Mouse (Mus musculus) hindbrain, embryonic 15.5 days (tissue): Measurements from ENCODE around the gene Olfr1446. TPM values are rescaled to one million over a fixed set of nuclear protein-coding genes. Genes with fewer than 3 reads are reported as not detected.

Source experiments
- ATAC-seq: fragments of 200-750 bp; cut with Nextera tagmentation; 2 replicates; pipeline ENCODE4 v1.8.0; 2017; ENCODE audit warnings: low read depth, moderate number of reproducible peaks, moderate TSS enrichment; ENCODE audit not compliant: low FRiP score
- H3K27ac ChIP-seq: fragments of 300-500 bp; sonication (generic); replicated peaks from 2 replicates; pipeline ENCODE4 v1.5.1; 2015; ENCODE audit warnings: mild to moderate bottlenecking, inconsistent platforms
- H3K27me3 ChIP-seq: fragments of 300-500 bp; sonication (generic); 2 replicates; pipeline ENCODE4 v1.6.1; 2015; ENCODE audit warnings: control low read depth, inconsistent platforms
- H3K36me3 ChIP-seq: fragments of 300-500 bp; sonication (generic); 2 replicates; pipeline ENCODE4 v1.6.1; 2015; ENCODE audit warnings: control low read depth, inconsistent platforms
- H3K4me1 ChIP-seq: fragments of 300-500 bp; sonication (generic); replicated peaks from 2 replicates; pipeline ENCODE4 v1.6.1; 2015; ENCODE audit warnings: control low read depth, inconsistent platforms
- H3K4me2 ChIP-seq: fragments of 300-500 bp; sonication (generic); 2 replicates; pipeline ENCODE4 v1.6.1; 2015; ENCODE audit warnings: moderate library complexity, mild to moderate bottlenecking, inconsistent platforms
- H3K4me3 ChIP-seq: fragments of 300-500 bp; sonication (generic); 2 replicates; pipeline ENCODE4 v1.5.1; 2015; ENCODE audit warnings: mild to moderate bottlenecking, inconsistent platforms
- H3K9ac ChIP-seq: fragments of 300-500 bp; sonication (generic); 2 replicates; pipeline ENCODE4 v1.6.1; 2015; ENCODE audit warnings: inconsistent platforms
- H3K9me3 ChIP-seq: fragments of 300-500 bp; sonication (generic); 2 replicates; pipeline ENCODE4 v1.6.1; 2016; ENCODE audit warnings: control low read depth, inconsistent platforms
- WGBS: fragments of 180-500 bp; shearing (Covaris S2); methylation state at CpG from one replicate; pipeline ENCODE4 v1.1.7; 2015; 5-methylcytosine and 5-hydroxymethylcytosine counted together
- polyA plus RNA-seq: library from polyadenylated mRNA; unstranded; fragments of >200 nt; fragmentation: Nextera tagmentation; extraction: Ambion mirVana; gene quantifications from 2 replicates; pipeline ENCODE4 v1.2.1, GENCODE M21; 2015

The Olfr1446 gene
- polyA plus RNA-seq, result not detected in 2 replicates

- Histone ChIP-seq H3K4me3 (no peak within 1 kb of the TSS), H3K27ac (no peak within 1 kb of the TSS), H3K4me1 (no peaks in the 10 kb centered on the region), H3K4me2 (no peak within 1 kb of the TSS), H3K9me3 (no peaks in the 10 kb centered on the region), H3K9ac (no peak within 1 kb of the TSS), H3K36me3 (no peaks in the 10 kb centered on the region), H3K27me3 (no peaks in the 10 kb centered on the region)
- ATAC-seq, result no peak
- WGBS, result 77% methylated on average over 1 of the region's 1 CpGs
Observed at GRCm38 (mm10) chr19:12893424-12893823, at the start of gene Olfr1446. TSS of gene Olfr1446 (minus strand) at chr19:12893524.

- Histone ChIP-seq H3K27ac (no peak within 1 kb of the TSS), H3K4me3 (no peak within 1 kb of the TSS), H3K36me3 (no peaks in the 10 kb centered on the region), H3K4me2 (no peak within 1 kb of the TSS), H3K9ac (no peak within 1 kb of the TSS), H3K27me3 (no peaks in the 10 kb centered on the region), H3K9me3 (no peaks in the 10 kb centered on the region; the same call in 1 of the 2 replicates), H3K4me1 (no peaks in the 10 kb centered on the region)
- no peak for ATAC-seq
Observed at GRCm38 (mm10) chr19:12930540-12930939, 37.2 kb upstream of the Olfr1446 start, which contains the start of gene Olfr1449. TSS of gene Olfr1449 (plus strand) at chr19:12930840.

DNA sequence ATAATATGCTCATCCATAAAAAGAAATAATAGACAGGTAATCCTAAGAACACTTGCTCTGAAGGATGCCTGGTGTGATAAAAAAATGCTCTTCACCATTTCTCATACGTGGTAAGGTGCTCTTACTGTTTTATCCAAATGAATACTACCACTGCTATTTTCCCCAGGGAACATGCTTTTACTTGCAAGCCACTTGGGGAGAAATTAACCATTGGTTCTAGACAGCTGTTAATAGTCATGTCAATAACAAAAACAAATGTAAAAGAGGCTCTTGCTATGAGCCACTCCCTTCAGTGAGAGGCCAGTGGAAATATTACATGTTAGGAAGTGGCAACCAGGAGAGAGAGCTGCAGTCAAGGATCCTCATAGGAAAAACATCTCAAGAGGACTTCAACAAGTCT, 31.0 kb upstream of the Olfr1446 start, which contains the start of gene Olfr1448:
TSS of gene Olfr1448 (minus strand) at position 101 of the 400 bp plus-strand sequence.
- Histone ChIP-seq H3K4me2 (no peak within 1 kb of the TSS), H3K4me1 (no peaks in the 10 kb centered on the region), H3K9ac (no peak within 1 kb of the TSS), H3K27me3 (no peaks in the 10 kb centered on the region), H3K36me3 (no peaks in the 10 kb centered on the region), H3K9me3 (no peaks in the 10 kb centered on the region), H3K4me3 (no peak within 1 kb of the TSS), H3K27ac (no peak within 1 kb of the TSS)
- WGBS, result 72% methylated on average over 1 of the region's 1 CpGs
- ATAC-seq, result no peak

- 94% methylated on average over 1 of the region's 1 CpGs for WGBS
- no peak within 1 kb of the TSS for H3K4me2 ChIP-seq
- H3K27ac ChIP-seq, result no peak within 1 kb of the TSS
- H3K27me3 ChIP-seq, result no peaks in the 10 kb centered on the region
- no peaks in the 10 kb centered on the region for H3K4me1 ChIP-seq
- 0 out of 2 replicates have a peak, but pooled peaks cover 3% of the 10 kb centered on the region for H3K9me3 ChIP-seq
- H3K36me3 ChIP-seq, result no peaks in the 10 kb centered on the region
- H3K4me3 ChIP-seq, result no peak within 1 kb of the TSS
- ATAC-seq, result no peak
- no peak within 1 kb of the TSS for H3K9ac ChIP-seq
Observed at GRCm38 (mm10) chr19:12903643-12904042, 10.3 kb upstream of the Olfr1446 start, which contains the start of gene Olfr1447. TSS of gene Olfr1447 (minus strand) at chr19:12903743.

- H3K36me3 ChIP-seq, result no peaks in the 10 kb centered on the region
- 85% methylated on average over 2 of the region's 2 CpGs for whole genome bisulfite sequencing
- no peaks in the 10 kb centered on the region for H3K4me1 ChIP-seq
- ATAC-seq, result no peak
- no peak within 1 kb of the TSS for H3K4me3 ChIP-seq
- H3K27me3 ChIP-seq, result no peaks in the 10 kb centered on the region
- H3K4me2 ChIP-seq, result no peak within 1 kb of the TSS
- H3K27ac ChIP-seq, result no peak within 1 kb of the TSS
- no peak within 1 kb of the TSS for H3K9ac ChIP-seq
- no peaks in the 10 kb centered on the region for H3K9me3 ChIP-seq
Observed at GRCm38 (mm10) chr19:12883555-12883954, 9.8 kb downstream of the Olfr1446 start, which contains the start of gene Olfr1445. TSS of gene Olfr1445 (plus strand) at chr19:12883855.

DNA sequence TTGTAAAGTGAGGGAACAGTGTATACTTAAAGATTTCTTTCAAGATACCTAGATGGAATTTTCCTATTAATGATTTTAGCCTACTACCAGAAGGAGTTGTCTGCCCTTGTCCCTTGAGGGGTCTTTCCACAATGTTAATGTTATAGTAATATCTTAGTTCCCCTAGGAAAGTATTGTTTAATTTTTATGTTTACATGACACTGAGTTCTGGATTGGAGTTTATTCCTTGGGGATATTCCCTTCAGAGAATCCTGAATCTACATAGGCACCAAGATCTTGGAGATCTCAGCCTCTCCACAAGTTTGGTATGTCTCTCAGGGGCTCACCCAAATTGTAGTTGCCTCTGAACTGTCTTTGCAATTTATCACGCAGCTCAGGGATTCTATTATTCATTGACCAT, 36.3 kb downstream of the Olfr1446 start, which contains the start of gene Olfr1444:
TSS of gene Olfr1444 (plus strand) at position 301 of the 400 bp plus-strand sequence.
- H3K27ac ChIP-seq, result no peak within 1 kb of the TSS
- no peaks in the 10 kb centered on the region for H3K9me3 ChIP-seq
- H3K36me3 ChIP-seq, result no peaks in the 10 kb centered on the region
- ATAC-seq, result no peak
- no peak within 1 kb of the TSS for H3K9ac ChIP-seq
- no peak within 1 kb of the TSS for H3K4me2 ChIP-seq
- WGBS, result 56% methylated on average over 1 of the region's 1 CpGs
- H3K4me3 ChIP-seq, result no peak within 1 kb of the TSS
- H3K4me1 ChIP-seq, result no peaks in the 10 kb centered on the region
- no peaks in the 10 kb centered on the region for H3K27me3 ChIP-seq

GRCm38 (mm10) chr19:12846382-12846781, 46.9 kb downstream of the Olfr1446 start, which contains the start of gene Gm5244:
TSS of gene Gm5244 (plus strand) at chr19:12846682.
- Histone ChIP-seq H3K27ac (no peak within 1 kb of the TSS), H3K9ac (no peak within 1 kb of the TSS), H3K4me3 (no peak within 1 kb of the TSS), H3K9me3 (no peaks in the 10 kb centered on the region), H3K36me3 (no peaks in the 10 kb centered on the region), H3K4me2 (no peak within 1 kb of the TSS), H3K27me3 (no peaks in the 10 kb centered on the region), H3K4me1 (no peaks in the 10 kb centered on the region)
- ATAC-seq, result no peak

- 83% methylated on average over 1 of the region's 1 CpGs for WGBS
Observed at GRCm38 (mm10) chr19:12838507-12838906, 54.8 kb downstream of the Olfr1446 start.

More at GRCm38 (mm10) chr19:12838507-12838906, 54.8 kb downstream of the Olfr1446 start:
- no peak overlapping the region for H3K4me2 ChIP-seq
- H3K9me3 ChIP-seq, result no peaks in the 10 kb centered on the region
- H3K4me1 ChIP-seq, result no peaks in the 10 kb centered on the region
- no peak overlapping the region for H3K27ac ChIP-seq
- ATAC-seq, result no peak
- H3K4me3 ChIP-seq, result no peak overlapping the region
- no peak overlapping the region for H3K9ac ChIP-seq
- no peaks in the 10 kb centered on the region for H3K27me3 ChIP-seq
- H3K36me3 ChIP-seq, result no peaks in the 10 kb centered on the region

Other genes with a start within 250 kb of the Olfr1446 start
- not detected in 2 replicates for gene Olfr1442, start 223.1 kb downstream of the Olfr1446 start, polyA plus RNA-seq
- gene Olfr1443, start 215.4 kb downstream of the Olfr1446 start, polyA plus RNA-seq, result not detected in 2 replicates
- not detected in 2 replicates for gene Keg1, start 197.7 kb downstream of the Olfr1446 start, polyA plus RNA-seq
- gene Cntf, start 127.9 kb downstream of the Olfr1446 start, polyA plus RNA-seq, result 1.00 and 1.2 TPM in 2 replicates
- gene Zfp91, start 97.4 kb downstream of the Olfr1446 start, polyA plus RNA-seq, result 13.6 and 14.3 TPM in 2 replicates
- gene Lpxn, start 97.3 kb downstream of the Olfr1446 start, polyA plus RNA-seq, result 1.1 and 1.6 TPM in 2 replicates
- not detected in 2 replicates for gene Gm5244, start 46.8 kb downstream of the Olfr1446 start, polyA plus RNA-seq
- not detected in 2 replicates for gene Olfr1444, start 36.2 kb downstream of the Olfr1446 start, polyA plus RNA-seq
- not detected in 2 replicates for gene Olfr1445, start 9.7 kb downstream of the Olfr1446 start, polyA plus RNA-seq
- not detected in 2 replicates for gene Olfr1447, start 10.2 kb upstream of the Olfr1446 start, polyA plus RNA-seq
- gene Olfr1448, start 30.9 kb upstream of the Olfr1446 start, polyA plus RNA-seq, result not detected in 2 replicates
- not detected in 2 replicates for gene Olfr1449, start 37.3 kb upstream of the Olfr1446 start, polyA plus RNA-seq
- not detected in 2 replicates for gene Olfr1450, start 56.7 kb upstream of the Olfr1446 start, polyA plus RNA-seq
- not detected in 2 replicates for gene Olfr1451, start 101.5 kb upstream of the Olfr1446 start, polyA plus RNA-seq
- not detected in 2 replicates for gene Olfr1453, start 134.8 kb upstream of the Olfr1446 start, polyA plus RNA-seq
- gene Olfr1454, start 167.1 kb upstream of the Olfr1446 start, polyA plus RNA-seq, result not detected in 2 replicates
- not detected in 2 replicates for gene Olfr1457, start 204.4 kb upstream of the Olfr1446 start, polyA plus RNA-seq
- not detected in 2 replicates for gene Olfr1458, start 213.3 kb upstream of the Olfr1446 start, polyA plus RNA-seq